Mouse (Mus musculus): ENCODE results near the gene Pam.
A peak's percentile ranks its signal among the peaks of the same experiment; 100 is the strongest.

Gene Pam

GRCm38 (mm10) chr1:98029025-98029424 is 66.4 kb downstream of the Pam start:
- DNase-seq: no peak

DNA sequence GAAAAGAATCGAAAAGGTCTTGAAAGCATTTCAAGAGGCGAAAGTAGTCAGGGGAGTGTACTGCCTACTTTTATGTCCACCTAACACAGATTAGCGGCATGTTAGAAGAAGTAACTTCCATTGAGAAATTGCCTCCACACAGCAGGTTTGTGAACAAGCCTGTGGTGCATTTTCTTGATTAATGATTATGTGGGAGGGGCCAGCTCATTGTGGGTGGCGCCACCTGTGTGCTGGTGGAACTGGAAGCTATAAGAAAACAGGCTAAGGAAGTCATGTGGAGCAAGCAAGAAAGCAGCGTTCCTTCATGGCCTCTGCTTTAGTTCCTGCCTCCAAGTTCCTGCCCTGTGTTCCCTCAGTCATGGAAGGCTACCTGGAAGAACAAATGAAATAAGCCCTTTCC is 67.0 kb downstream of the Pam start:
- no peak for DNase-seq

DNA sequence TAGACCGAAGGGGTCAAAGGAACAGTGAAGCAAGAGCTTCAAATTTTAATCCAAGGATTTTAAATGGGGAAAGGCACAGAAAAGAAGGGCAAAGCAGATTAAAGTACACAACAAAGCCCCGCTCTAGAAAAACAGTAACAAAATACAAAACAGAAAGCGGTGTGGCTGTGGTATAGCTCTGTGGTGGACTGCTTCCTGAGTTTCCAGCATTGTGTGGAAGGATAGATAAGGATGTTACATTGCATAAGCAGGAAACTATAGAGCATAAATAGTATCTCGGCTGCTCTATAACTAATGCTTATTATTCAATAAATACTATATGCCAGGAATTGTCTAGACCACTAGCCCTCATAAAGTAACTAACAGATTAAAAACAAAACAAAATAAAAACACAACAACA is 67.5 kb downstream of the Pam start:
- DNase-seq: no peak

GRCm38 (mm10) chr1:98025924-98026640 is 69.4 kb downstream of the Pam start:
- no peak for DNase-seq

DNA sequence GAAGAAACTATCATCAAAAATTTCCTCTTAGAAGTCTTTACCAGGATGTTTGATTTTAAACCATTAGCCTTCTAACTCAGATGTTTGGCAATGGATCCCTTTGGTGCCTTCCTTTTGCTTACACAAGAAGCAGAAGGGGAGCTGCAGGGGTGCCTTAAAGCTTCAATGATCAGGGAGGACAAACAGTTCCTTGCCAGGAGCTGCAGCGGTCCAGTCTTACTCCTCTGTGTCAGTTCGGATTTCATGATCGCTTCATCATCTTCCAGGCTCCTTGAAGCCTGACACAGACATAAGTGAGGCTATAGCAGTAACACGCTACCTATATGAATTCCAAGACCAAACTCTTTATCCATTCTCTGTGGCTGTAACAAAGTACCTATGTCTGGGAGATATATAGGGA is 71.6 kb downstream of the Pam start:
- peak; percentile 49 to 52 for DNase-seq

- DNase-seq: no peak
These were observed 76.5 kb downstream of the Pam start for GRCm38 (mm10) chr1:98018987-98019386.

DNA sequence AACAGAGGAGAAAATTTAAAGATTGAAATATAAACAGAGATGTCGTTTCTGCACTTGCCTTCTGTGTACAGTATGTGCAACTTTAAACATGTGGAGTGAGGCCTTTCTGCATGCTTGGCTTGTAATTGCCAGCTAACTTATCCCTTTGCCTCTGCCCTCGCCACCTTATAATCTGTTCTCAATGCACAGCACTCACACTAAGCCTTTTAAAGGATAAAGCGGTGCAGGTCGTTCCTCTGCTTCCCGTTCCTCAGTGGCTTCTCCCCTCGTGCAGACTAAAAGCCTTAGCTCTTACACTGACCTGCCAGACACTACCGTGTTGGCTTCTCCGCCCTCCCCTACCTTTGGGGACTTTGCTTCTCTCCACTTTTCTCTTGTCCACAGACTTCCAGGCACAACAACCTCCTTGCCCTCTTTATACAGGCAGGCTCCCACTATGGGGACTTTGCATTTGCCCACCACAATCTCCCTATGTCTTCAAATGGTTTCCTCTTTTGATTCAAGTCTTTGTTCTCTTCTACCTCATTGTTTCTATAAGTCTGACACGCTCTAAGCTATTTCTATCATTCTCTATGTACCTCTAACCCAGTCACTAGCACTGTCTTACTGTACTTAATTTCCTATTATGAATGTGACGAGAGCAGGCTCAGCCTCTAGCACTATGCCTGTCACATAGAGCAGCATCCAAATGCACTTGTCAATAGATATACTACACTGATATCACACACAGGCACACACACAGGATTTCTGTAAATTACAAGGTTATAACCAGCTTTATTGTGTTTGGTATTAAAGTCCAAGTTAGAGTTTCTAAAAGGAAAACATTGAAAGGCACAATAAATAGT is 79.2 kb downstream of the Pam start:
- DNase-seq: no peak

DNA sequence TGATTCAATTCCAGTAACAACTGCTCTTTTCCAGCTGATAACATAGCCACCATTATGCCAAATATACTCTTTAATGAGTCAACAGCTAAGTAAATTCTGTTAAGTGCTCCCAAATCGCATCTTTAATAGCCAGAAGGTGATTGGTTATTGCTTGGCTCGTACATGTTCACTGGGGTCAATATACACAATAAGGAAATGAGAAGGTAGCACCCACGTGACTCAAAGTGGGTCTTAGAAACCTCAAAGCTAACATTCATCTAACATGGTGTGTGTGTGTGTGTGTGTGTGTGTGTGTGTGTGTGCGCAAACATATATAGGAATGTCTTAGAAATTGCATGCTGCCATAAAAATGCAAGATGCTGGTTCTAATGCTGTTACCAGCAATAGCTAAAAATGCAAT is 79.9 kb downstream of the Pam start:
- no peak for DNase-seq

GRCm38 (mm10) chr1:98002561-98003425 is 92.7 kb downstream of the Pam start:
- DNase-seq: peak; percentile 74

- no peak for DNase-seq
These were observed 96.0 kb downstream of the Pam start for GRCm38 (mm10) chr1:97999465-97999864.

DNA sequence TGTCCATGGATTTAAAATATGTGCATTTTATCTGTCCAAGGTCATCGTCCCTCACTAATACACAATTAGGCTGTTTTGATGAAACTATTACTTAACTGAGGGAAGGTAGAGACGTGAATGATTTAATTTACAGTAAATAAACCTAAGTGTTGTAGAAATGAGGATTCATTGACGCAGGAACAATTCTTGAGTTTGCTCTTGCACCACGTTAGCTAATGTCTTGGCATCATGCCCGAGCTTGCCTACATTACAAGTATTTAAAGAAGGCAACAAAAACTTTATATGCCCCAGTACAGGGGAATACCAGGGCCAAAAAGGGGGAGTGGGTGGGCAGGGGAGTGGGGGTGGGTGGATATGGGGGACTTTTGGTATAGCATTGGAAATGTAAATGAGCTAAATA is 96.5 kb downstream of the Pam start:
- DNase-seq: peak in 1 of 2 experiments; percentile 21

DNA sequence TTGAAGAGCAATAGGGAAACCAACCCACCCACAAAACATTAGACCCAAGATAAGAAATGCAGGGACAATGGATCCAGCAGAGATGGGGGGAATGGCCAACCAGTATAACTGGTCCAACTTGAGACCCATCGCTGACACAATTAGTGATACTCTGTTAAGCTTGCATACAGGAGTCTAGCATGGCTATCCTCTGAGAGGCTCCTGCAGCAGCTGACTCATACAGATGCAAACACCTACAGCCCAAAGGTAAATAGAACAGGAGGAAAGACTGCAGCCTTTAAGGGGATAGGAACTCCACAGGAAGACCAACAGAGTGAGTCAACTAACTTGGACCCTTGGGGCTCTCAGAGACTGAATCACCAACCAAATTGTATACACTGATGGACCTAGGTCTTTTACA is 98.4 kb downstream of the Pam start:
- DNase-seq: no peak

- no peak for DNase-seq
These were observed 103.5 kb downstream of the Pam start for GRCm38 (mm10) chr1:97991976-97992375.

- DNase-seq: no peak
These were observed 112.3 kb downstream of the Pam start for GRCm38 (mm10) chr1:97983189-97983588.

DNA sequence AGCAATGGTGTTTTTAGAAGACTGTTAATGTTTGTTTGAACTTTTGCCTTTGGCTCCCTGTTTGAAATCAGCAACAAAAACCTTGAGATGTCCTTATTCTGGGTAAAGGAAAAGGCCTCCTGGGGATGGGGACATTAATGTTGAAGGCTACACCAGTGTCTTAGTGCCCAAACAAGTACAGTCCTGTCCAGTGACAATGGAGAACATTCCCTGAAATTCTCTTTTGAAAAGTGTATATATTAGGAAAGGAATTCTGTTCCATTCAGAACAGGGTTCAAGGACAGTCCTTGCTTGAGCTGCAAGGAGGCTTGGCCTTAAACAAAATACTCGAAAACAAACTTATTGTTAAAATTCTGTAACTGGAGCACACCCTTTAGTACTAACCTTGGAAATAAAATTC is 116.0 kb downstream of the Pam start:
- no peak for DNase-seq

GRCm38 (mm10) chr1:97977521-97977920 is 117.9 kb downstream of the Pam start:
- DNase-seq: peak in 1 of 2 experiments; percentile 13

GRCm38 (mm10) chr1:97976873-97977473 is 118.5 kb downstream of the Pam start:
- DNase-seq: peak; percentile 74 to 82

DNA sequence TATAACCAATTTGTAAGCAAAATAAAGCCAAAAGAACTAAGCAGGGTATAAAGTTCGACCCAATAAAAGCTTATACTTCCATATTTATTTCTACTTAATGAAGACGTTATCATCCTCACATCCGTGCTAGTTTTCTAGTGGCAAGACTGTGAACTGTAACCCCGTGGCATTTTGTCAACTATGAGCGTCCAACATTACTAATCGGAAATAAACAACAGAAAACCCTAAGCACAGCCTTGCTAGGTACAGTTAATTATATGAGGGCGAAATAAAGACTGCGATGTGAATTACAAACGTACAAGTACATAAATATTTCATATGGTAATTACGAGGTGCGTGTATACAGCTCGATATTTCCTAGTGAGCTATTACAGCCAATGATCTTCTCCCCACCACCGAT is 119.4 kb downstream of the Pam start:
- peak; percentile 20 to 26 for DNase-seq

- no peak for DNase-seq
These were observed 120.5 kb downstream of the Pam start for GRCm38 (mm10) chr1:97974968-97975367.

GRCm38 (mm10) chr1:97969765-97970164 is 125.7 kb downstream of the Pam start:
- DNase-seq: no peak

GRCm38 (mm10) chr1:97963711-97964110 is 131.7 kb downstream of the Pam start:
- DNase-seq: no peak

DNA sequence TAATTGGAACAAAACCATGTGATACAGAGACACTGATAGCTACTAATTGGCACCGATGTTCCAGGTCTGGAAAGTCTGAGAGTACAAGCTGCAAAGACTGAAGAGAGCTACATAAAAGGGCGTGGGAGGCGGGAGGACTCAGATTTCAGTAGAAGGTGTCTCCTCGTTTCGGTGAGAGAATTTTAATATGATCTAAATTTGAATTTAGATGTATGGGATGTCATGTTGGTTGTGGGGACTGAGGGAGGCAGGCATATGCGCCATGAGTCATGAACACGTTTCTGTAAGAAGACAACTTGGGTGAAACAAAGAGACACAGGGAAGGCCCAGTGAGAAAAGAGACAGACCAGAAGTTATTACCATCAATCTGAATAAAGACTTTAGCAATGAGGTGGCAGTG is 133.3 kb downstream of the Pam start:
- DNase-seq: no peak

- DNase-seq: no peak
These were observed 134.8 kb downstream of the Pam start for GRCm38 (mm10) chr1:97960681-97961080.

Data from cerebellum, postnatal 14 days (tissue).